Comparison of ENCODE assay signal across 30 mouse cellular contexts in genomic region chr2:37649590-37649989, GRCm38 (mm10).
"Had no signal": no experiment of that assay in that cellular context is flagged by ENCODE, and none has a peak within 500 bp of the region (broad histone marks: within the 10 kb centered on the region; RNA-seq: fewer than 3 reads in every experiment).

No protein-coding gene starts in this region.

- H3K4me3 ChIP-seq: left cerebral cortex, adult 2 months; limb, embryonic 10.5 days; limb, embryonic 12.5 days; limb, embryonic 13.5 days; limb, embryonic 15.5 days; liver, embryonic 13.5 days; liver, embryonic 15.5 days; lung, embryonic 15.5 days; midbrain, embryonic 10.5 days; midbrain, embryonic 12.5 days; midbrain, embryonic 13.5 days; midbrain, embryonic 15.5 days; myocyte; neural tube, embryonic 12.5 days had no signal

- H3K4me2 ChIP-seq: limb, embryonic 12.5 days; limb, embryonic 13.5 days; limb, embryonic 15.5 days; liver, embryonic 13.5 days; liver, embryonic 15.5 days; lung, embryonic 14.5 days; lung, embryonic 15.5 days; midbrain, embryonic 11.5 days; midbrain, embryonic 12.5 days; midbrain, embryonic 13.5 days; midbrain, embryonic 15.5 days; neural tube, embryonic 12.5 days had no signal

- H3K36me3 ChIP-seq: limb, embryonic 10.5 days; limb, embryonic 13.5 days; limb, embryonic 15.5 days; liver, embryonic 13.5 days; liver, embryonic 15.5 days; lung, embryonic 15.5 days; midbrain, embryonic 12.5 days; midbrain, embryonic 13.5 days; midbrain, embryonic 15.5 days; neural tube, embryonic 12.5 days had no signal

- ATAC-seq: lung, postnatal 0 days; midbrain, embryonic 13.5 days; midbrain, embryonic 15.5 days; midbrain, embryonic 16.5 days had no signal

- H3K4me1 ChIP-seq: limb, embryonic 10.5 days; limb, embryonic 12.5 days; limb, embryonic 13.5 days; limb, embryonic 15.5 days; liver, embryonic 13.5 days; liver, embryonic 15.5 days; lung, embryonic 15.5 days; midbrain, embryonic 10.5 days; midbrain, embryonic 12.5 days; midbrain, embryonic 13.5 days; midbrain, embryonic 15.5 days; neural tube, embryonic 12.5 days had no signal

- H3K9ac ChIP-seq: limb, embryonic 12.5 days; limb, embryonic 13.5 days; limb, embryonic 15.5 days; liver, embryonic 13.5 days; liver, embryonic 14.5 days; liver, embryonic 15.5 days; lung, embryonic 14.5 days; lung, embryonic 15.5 days; midbrain, embryonic 12.5 days; midbrain, embryonic 13.5 days; midbrain, embryonic 15.5 days; neural tube, embryonic 12.5 days had no signal

- DNase-seq: layer of hippocampus, postnatal 36 days; left cerebral cortex, postnatal 4 days; liver; liver, embryonic 13.5 days; lung, adult 18-20 months; lung, adult 2 months; lung, embryonic 14.5 days; lung, postnatal 10 days; lung, postnatal 14 days; lung, postnatal 36 days; lung, postnatal 4 days; midbrain, embryonic 14.5 days had no signal

- H3K27me3 ChIP-seq: limb, embryonic 12.5 days; limb, embryonic 13.5 days; limb, embryonic 15.5 days; liver, embryonic 13.5 days; liver, embryonic 15.5 days; lung, embryonic 15.5 days; midbrain, embryonic 12.5 days; midbrain, embryonic 13.5 days; midbrain, embryonic 15.5 days; neural tube, embryonic 12.5 days had no signal

- H3K27ac ChIP-seq: left cerebral cortex, adult 2 months; limb, embryonic 10.5 days; limb, embryonic 12.5 days; limb, embryonic 13.5 days; limb, embryonic 15.5 days; liver, embryonic 13.5 days; liver, embryonic 14.5 days; liver, embryonic 15.5 days; lung, embryonic 15.5 days; macrophage; midbrain, embryonic 10.5 days; midbrain, embryonic 12.5 days; midbrain, embryonic 13.5 days; midbrain, embryonic 15.5 days; neural tube, embryonic 12.5 days had no signal

- H3K9me3 ChIP-seq: limb, embryonic 10.5 days; limb, embryonic 12.5 days; limb, embryonic 13.5 days; limb, embryonic 15.5 days; liver, embryonic 13.5 days; liver, embryonic 15.5 days; lung, embryonic 15.5 days; midbrain, embryonic 10.5 days; midbrain, embryonic 12.5 days; midbrain, embryonic 13.5 days; midbrain, embryonic 15.5 days; neural tube, embryonic 12.5 days had no signal
